In the genomic region with DNA sequence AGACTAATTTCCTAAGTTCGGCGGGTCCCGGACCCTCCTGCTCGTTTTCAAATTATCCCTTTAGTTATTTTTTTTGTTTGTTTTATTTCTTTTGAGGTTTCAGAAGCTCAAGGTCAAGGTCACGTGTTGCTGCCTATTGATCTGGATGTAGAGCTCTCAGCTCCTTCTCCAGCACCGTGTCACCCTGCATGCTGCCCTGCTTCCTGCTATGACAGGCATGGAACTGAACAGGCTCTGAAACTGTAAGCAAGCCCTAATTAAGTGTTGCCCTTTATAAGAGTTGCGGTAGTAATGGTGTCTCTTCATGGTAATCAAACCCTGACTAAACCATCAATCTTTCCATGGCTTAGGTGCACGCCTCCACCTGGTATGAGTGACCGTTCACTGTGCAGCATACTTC, we compare ENCODE assay signal across 18 mouse cellular contexts.
"Had no signal": no experiment of that assay in that cellular context is flagged by ENCODE, and none has a peak within 500 bp of the region (broad histone marks: within the 10 kb centered on the region; RNA-seq: fewer than 3 reads in every experiment).

No protein-coding gene starts in this region.

- H3K36me3 ChIP-seq: midbrain, embryonic 10.5 days; midbrain, embryonic 12.5 days; neural tube, embryonic 13.5 days; neural tube, embryonic 15.5 days had no signal

- H3K9me3 ChIP-seq: midbrain, embryonic 10.5 days; midbrain, embryonic 12.5 days; neural tube, embryonic 13.5 days; neural tube, embryonic 15.5 days had no signal

- DNase-seq: lung, adult 18-20 months; lung, embryonic 14.5 days; lung, postnatal 10 days; lung, postnatal 4 days; midbrain, embryonic 14.5 days; retina, postnatal 1 day; right cerebral cortex, adult 18-20 months; right cerebral cortex, postnatal 25 days; right cerebral cortex, postnatal 4 days; spleen, adult 18-20 months; thymus, adult 18-20 months; thymus, postnatal 14 days; thymus, postnatal 36 days had no signal

- H3K4me1 ChIP-seq: midbrain, embryonic 10.5 days; midbrain, embryonic 12.5 days; neural tube, embryonic 13.5 days; neural tube, embryonic 15.5 days had no signal

- H3K27me3 ChIP-seq: midbrain, embryonic 12.5 days; neural tube, embryonic 13.5 days; neural tube, embryonic 15.5 days had no signal

- H3K4me3 ChIP-seq: midbrain, embryonic 10.5 days; midbrain, embryonic 12.5 days; myocyte; neural tube, embryonic 13.5 days; neural tube, embryonic 15.5 days had no signal
